Mouse (Mus musculus) kidney, adult 18-20 months (tissue): ENCODE results near the gene Pspn.
A peak's percentile ranks its signal among the peaks of the same experiment; 100 is the strongest.

ENCODE experiments used
- DNase-seq: peaks from one replicate; pipeline ENCODE4 v3.0.0; 2021

Pspn gene

DNA sequence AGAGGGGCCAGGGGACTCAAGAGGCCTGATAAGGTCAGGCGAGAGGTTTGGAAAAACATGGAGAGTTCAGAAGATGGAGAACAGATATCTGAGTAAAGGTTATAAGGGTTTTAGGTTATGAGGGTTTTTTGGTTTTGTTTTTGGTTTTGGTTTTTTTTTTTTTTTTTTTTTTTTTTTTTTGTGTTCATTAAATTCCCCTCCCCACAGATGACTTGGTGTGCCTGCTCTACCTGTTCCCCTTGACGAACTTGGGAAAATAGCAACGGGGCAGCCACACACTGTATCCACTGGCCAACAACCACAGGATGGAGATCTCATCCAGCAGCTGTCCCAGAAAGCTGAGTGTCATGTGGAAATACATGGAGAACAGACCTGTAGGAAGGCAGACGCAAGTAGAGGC, 41.2 kb downstream of the Pspn start:
- no peak for DNase-seq

DNA sequence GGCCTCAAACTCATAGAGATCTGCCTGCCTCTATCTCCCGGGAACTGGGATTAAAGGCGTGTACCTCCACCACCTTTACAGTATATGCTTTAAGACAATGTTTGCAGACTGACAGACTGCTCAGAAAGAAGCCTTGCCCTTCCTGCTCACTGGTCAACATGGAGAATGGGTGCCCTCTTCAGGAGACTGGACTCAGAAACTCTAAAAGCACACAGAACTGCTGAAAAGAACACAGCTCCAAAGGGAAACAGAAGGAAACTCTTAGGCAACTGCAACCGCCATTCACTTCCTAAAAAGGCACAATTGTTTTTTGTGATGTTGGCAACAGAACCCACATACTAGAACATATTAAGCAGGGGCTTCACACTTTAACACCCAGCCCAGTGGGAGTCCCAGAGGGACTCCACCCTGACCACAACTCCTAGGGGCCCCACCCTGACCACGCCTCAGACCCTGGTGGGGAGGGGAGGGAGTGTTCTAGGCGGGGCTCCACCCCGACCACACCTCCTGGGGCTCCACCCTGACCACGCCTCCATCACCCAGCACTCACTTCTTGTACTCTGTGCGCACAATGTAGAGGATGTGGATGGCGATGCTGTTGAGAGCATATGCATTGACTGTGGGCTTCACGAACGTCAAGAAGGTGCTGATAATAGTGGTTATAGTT, 41.9 kb downstream of the Pspn start:
- no peak for DNase-seq

DNA sequence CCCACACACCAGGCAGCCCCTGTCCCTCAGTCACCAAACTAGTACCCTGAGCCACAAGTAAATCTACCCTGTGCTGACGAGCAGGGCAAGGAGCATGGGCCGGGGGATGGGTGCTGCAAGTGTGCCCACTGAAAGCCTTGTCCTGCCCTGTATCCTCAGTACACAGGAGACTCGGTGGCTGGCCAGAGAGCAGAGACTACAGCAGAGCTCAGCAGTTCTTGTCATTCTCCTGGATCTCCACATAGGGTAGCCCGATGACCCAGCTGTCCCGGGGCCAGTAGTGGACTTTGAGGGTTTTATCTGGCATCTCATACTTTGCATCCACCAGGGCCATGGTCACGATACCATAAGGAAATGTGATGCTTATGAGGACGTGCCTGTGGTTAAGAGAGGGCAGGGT, 44.9 kb downstream of the Pspn start:
- DNase-seq, result no peak

DNA sequence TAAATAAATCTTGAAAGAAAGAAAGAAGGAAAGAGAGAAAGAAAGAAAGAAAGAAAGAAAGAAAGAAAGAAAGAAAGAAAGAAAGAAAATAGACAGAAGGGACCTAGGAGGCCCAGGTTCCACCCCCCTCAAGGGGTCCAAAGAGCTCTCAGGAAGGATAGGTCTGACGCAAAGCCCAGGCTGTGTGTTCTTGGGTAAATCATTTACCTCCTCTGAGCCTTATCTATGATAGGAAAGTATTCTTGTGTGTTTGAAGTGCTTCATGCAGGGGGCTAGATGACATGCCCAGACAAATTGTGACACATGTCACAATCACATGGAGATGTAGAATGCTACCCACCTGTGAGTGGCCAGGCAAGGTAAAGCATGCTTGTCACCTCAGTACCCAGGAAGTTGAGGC, 47.2 kb downstream of the Pspn start:
- DNase-seq, result no peak

GRCm38 (mm10) chr17:56950915-56951314, 48.9 kb downstream of the Pspn start:
- DNase-seq, result peak; percentile 70
